Mouse (Mus musculus) heart, embryonic 16.5 days (tissue): ENCODE results near the gene Glyat. TPM values are rescaled to one million over a fixed set of nuclear protein-coding genes. Genes with fewer than 3 reads are reported as not detected.

Experiments
- ATAC-seq: fragments of 200-750 bp; cut with Nextera tagmentation; replicated peaks from 2 replicates; pipeline ENCODE4 v1.8.0; 2017; ENCODE audit warnings: moderate number of reproducible peaks; ENCODE audit not compliant: insufficient read depth, low FRiP score; ENCODE audit errors: extremely low read depth
- H3K27ac ChIP-seq: fragments of 300-500 bp; sonication (generic); 2 replicates; pipeline ENCODE4 v1.5.1; 2014; ENCODE audit warnings: mild to moderate bottlenecking, low read length, control low read depth, moderate library complexity
- H3K27me3 ChIP-seq: fragments of 300-500 bp; sonication (generic); 2 replicates; pipeline ENCODE4 v1.6.1; 2014; ENCODE audit warnings: low read length, mixed read lengths; ENCODE audit not compliant: control insufficient read depth, insufficient read depth
- H3K36me3 ChIP-seq: fragments of 300-500 bp; sonication (generic); 2 replicates; pipeline ENCODE4 v1.6.1; 2014; ENCODE audit not compliant: control insufficient read depth, insufficient read depth
- H3K4me1 ChIP-seq: fragments of 300-500 bp; sonication (generic); 2 replicates; pipeline ENCODE4 v1.6.1; 2014; ENCODE audit warnings: low read length, mixed read lengths; ENCODE audit not compliant: control insufficient read depth, insufficient read depth
- H3K4me2 ChIP-seq: fragments of 300-500 bp; sonication (generic); 2 replicates; pipeline ENCODE4 v1.6.1; 2014; ENCODE audit warnings: low read depth, mild to moderate bottlenecking, control low read depth, low read length
- H3K4me3 ChIP-seq: fragments of 300-500 bp; sonication (generic); 2 replicates; pipeline ENCODE4 v1.5.1; 2014; ENCODE audit warnings: mild to moderate bottlenecking, control low read depth, low read length
- H3K9ac ChIP-seq: fragments of 300-500 bp; sonication (generic); 2 replicates; pipeline ENCODE4 v1.6.1; 2014; ENCODE audit warnings: low read length, control low read depth
- H3K9me3 ChIP-seq: fragments of 300-500 bp; sonication (generic); replicated peaks from 2 replicates; pipeline ENCODE4 v1.6.1; 2016; ENCODE audit warnings: low read length; ENCODE audit not compliant: control insufficient read depth
- WGBS: fragments of 180-500 bp; shearing (Covaris S2); extraction: QIAGEN DNeasy Blood & Tissue Kit; methylation state at CpG from one replicate; pipeline ENCODE4 v1.1.7; 2014; 5-methylcytosine and 5-hydroxymethylcytosine counted together
- polyA plus RNA-seq: library from polyadenylated mRNA; unstranded; fragments of >200 nt; fragmentation: Nextera tagmentation; extraction: Ambion mirVana; gene quantifications from 2 replicates; pipeline ENCODE4 v1.2.1, GENCODE M21; 2015

Glyat gene
- polyA plus RNA-seq, 1 experiment from 2014 or later, result not detected

DNA sequence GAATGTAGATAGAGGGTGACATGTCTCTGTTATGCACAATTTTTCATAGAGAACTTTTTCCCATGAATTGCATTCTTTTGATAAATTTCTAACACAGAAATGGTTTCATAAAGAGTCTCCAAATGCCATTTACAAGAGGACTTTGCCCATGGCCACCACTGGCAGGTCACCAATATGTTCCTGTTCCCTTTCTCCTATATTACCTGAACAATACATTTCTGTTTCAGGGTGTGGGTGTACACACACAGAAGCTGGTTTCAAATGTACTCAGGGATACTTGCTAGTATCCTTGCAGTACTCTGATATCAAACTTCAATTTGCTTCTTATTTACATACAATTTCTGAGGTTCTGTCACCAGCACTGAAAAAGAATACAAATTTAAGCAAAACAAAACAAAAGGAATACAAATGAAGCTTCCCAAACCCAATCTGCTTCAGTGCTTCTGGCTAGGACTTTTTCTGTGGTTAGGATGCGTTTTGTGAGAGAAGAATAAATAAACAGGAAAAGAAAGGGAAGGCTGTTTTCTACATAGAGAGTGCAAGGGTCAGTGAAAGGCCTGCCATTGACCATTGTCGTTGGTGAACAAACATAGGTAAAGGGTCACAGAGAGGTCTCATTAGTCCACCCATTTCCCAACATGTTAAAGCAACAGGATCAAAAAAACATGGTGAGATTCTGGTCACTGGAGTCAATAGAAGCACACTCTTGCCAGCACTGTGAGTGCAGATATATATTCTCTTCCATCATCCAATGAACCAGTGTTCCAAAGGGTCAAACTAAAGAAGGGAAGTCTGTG, 32.2 kb upstream of the Glyat start:
- no peaks in the 10 kb centered on the region for H3K27me3 ChIP-seq
- WGBS, result 53% methylated on average over 2 of the region's 2 CpGs
- no peak overlapping the region for H3K4me2 ChIP-seq
- no peak overlapping the region for H3K9ac ChIP-seq
- H3K4me3 ChIP-seq, result no peak overlapping the region
- no peak for ATAC-seq
- no peaks in the 10 kb centered on the region; the same call in 1 of the 2 replicates for H3K4me1 ChIP-seq
- H3K9me3 ChIP-seq, result no peaks in the 10 kb centered on the region
- no peak overlapping the region for H3K27ac ChIP-seq
- no peaks in the 10 kb centered on the region for H3K36me3 ChIP-seq

DNA sequence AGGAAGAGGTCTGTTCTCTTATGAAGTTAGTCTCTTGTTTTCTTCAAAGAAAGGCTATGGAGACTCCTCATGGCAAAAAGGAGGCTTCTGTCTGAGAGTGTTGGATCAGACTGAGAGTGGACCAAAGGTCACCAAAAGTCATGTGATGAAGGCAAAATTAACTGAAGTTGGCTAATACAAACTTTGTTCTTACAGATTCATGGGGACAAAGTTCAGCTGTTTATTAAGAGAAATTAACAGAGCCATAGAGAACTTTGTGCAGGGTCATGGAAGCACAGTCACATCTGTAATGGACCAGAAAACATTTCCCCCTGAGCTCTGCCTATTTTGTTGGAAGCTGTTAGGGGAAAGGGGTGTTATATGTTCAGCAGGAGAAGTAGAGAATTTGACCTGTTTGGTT, 24.8 kb upstream of the Glyat start:
- H3K27ac ChIP-seq, result no peak overlapping the region
- no peaks in the 10 kb centered on the region for H3K4me1 ChIP-seq
- H3K27me3 ChIP-seq, result no peaks in the 10 kb centered on the region
- H3K4me3 ChIP-seq, result no peak overlapping the region
- no peaks in the 10 kb centered on the region for H3K36me3 ChIP-seq
- H3K4me2 ChIP-seq, result no peak overlapping the region
- H3K9me3 ChIP-seq, result no peaks in the 10 kb centered on the region
- no peak for ATAC-seq
- no peak overlapping the region for H3K9ac ChIP-seq

DNA sequence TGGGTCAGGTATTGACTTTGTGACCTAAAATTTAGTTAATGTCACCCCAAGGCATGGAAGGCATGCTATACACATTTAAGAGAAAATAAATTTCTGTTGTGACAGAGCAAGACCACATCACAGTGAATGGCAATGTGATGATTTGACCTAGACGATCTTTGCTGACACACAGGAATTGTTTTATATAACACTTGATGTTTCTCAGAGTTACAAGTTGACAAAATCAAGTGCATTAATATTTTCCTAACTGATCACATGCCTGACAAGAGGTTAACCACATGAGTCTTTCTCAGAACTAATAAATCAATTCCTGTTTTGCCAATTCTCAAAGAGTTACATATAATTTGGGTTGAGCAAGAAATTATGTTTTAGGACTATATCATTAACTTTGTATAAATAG, 19.5 kb upstream of the Glyat start:
- H3K4me2 ChIP-seq, result no peak overlapping the region
- no peaks in the 10 kb centered on the region for H3K4me1 ChIP-seq
- ATAC-seq, result no peak
- 56% methylated on average over 1 of the region's 1 CpGs for WGBS
- H3K9me3 ChIP-seq, result no peaks in the 10 kb centered on the region
- H3K36me3 ChIP-seq, result no peaks in the 10 kb centered on the region
- H3K4me3 ChIP-seq, result no peak overlapping the region
- H3K27ac ChIP-seq, result no peak overlapping the region
- no peak overlapping the region for H3K9ac ChIP-seq
- no peaks in the 10 kb centered on the region for H3K27me3 ChIP-seq

DNA sequence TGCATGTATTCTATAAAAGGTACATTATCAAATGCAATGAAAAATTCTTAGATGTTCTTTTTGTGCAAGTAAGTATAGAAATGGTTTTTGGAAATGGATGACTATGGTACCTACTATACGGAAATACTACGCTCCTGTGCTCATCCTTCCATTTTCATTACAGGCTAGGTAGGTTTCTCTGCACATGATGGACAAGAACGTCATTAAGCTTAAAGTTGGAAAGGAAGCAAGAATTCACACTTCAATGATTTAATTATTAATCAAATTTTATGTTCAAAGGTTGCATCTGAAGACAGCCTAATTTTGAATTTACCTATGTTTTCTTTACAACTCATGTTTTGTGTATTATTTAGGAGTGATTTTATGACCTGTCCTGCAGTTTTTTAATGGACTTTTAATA, 1.2 kb downstream of the Glyat start:
- 80% methylated on average over 3 of the region's 3 CpGs for WGBS
- H3K9me3 ChIP-seq, result no peaks in the 10 kb centered on the region
- no peak overlapping the region for H3K27ac ChIP-seq
- H3K4me1 ChIP-seq, result no peaks in the 10 kb centered on the region
- ATAC-seq, result no peak
- H3K9ac ChIP-seq, result no peak overlapping the region
- no peaks in the 10 kb centered on the region for H3K27me3 ChIP-seq
- H3K4me2 ChIP-seq, result no peak overlapping the region
- no peak overlapping the region for H3K4me3 ChIP-seq
- H3K36me3 ChIP-seq, result no peaks in the 10 kb centered on the region

DNA sequence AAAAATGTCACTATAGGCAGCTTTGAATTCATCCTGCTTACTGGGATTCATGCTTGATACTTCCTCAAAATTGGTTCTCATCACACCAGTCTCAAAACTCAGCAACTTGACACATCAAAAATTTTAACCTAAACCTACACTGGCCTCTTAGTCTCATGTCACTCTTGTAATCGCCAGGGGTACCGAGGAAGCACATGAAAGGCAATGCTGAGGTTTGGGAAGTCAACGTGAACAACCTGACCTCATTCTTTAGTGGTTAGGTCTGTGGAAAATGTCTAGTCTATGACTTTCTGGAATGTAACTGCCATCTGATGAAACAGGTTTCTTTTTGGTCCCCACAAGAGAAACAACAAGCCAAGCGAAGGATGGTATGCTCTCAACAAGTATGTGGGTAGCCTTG, 1.9 kb downstream of the Glyat start:
- WGBS, result 67% methylated on average over 4 of the region's 4 CpGs
- Histone ChIP-seq H3K9me3 (no peaks in the 10 kb centered on the region), H3K27ac (no peak overlapping the region), H3K27me3 (no peaks in the 10 kb centered on the region), H3K4me2 (no peak overlapping the region), H3K9ac (no peak overlapping the region), H3K4me1 (no peaks in the 10 kb centered on the region), H3K4me3 (no peak overlapping the region), H3K36me3 (no peaks in the 10 kb centered on the region)
- ATAC-seq, result no peak

DNA sequence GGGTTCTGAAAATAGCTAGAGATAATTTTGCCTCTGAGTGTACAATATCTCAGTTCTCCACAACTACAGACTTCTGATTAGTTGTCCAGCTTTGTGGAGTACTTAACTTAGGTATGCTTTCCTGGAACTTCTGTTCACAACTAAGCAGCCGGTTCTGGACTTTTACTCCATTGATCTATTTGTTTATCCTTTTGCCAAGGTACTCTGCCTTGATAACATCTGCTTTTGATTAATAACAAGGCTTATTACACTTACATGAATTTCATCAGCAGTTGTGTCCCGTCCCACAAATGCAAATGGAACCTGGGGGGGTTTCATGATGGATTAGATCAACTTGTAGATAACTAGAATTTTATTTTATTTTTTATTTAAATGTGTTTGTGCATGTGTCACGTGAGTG, 3.8 kb downstream of the Glyat start:
- WGBS, result 63% methylated on average over 3 of the region's 3 CpGs
- H3K9me3 ChIP-seq, result no peaks in the 10 kb centered on the region
- H3K4me1 ChIP-seq, result no peaks in the 10 kb centered on the region
- no peak for ATAC-seq
- no peaks in the 10 kb centered on the region for H3K27me3 ChIP-seq
- no peak overlapping the region for H3K4me3 ChIP-seq
- H3K4me2 ChIP-seq, result no peak overlapping the region
- no peak overlapping the region for H3K9ac ChIP-seq
- H3K27ac ChIP-seq, result no peak overlapping the region
- H3K36me3 ChIP-seq, result no peaks in the 10 kb centered on the region

DNA sequence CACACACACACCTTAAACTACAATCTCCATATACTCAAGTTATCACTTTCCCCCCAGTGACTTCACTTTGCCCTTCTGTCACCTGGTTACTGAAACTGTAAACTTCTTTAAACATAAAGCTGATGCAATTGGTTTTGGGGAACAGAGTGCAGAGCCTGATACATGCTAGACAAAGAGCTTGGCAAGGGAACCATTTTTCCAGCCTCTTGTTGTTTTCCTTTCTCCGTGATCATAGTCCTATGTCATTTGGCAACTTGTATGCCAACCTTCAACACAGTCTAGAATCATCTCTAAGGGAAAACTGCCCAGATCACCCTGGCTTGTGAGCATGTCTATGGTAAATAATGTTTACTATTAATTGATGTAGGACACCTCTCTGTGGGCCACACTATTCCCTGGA, 4.9 kb downstream of the Glyat start:
- ATAC-seq, result no peak
- no peaks in the 10 kb centered on the region for H3K4me1 ChIP-seq
- no peaks in the 10 kb centered on the region for H3K9me3 ChIP-seq
- no peaks in the 10 kb centered on the region for H3K27me3 ChIP-seq
- WGBS, result 74% methylated on average over 1 of the region's 1 CpGs
- H3K4me2 ChIP-seq, result no peak overlapping the region
- H3K27ac ChIP-seq, result no peak overlapping the region
- H3K36me3 ChIP-seq, result no peaks in the 10 kb centered on the region
- H3K9ac ChIP-seq, result no peak overlapping the region
- no peak overlapping the region for H3K4me3 ChIP-seq

DNA sequence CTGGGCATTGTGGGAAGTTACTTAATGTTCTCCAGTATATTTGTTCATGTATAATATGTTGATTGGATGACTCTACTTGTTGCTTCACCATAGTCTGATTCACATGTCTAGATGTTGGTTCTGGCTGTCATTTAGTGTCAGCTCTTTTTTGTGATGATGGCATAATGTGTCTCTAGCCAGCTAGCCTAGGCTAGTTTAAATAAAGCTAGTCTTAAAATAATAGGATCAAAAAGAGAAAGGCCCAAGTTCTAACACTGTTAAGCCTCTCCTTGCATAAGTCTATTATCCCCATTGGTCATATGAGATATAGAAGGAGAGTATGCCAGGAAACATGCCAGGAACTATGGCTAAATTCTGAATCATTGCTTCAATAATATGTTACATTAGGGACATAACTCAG, 16.4 kb downstream of the Glyat start:
- Histone ChIP-seq H3K4me1 (no peaks in the 10 kb centered on the region), H3K9me3 (peaks cover 3% of the 10 kb centered on the region; the same call in 1 of the 2 replicates), H3K4me3 (no peak overlapping the region), H3K27me3 (no peaks in the 10 kb centered on the region), H3K4me2 (no peak overlapping the region), H3K9ac (no peak overlapping the region), H3K27ac (no peak overlapping the region), H3K36me3 (no peaks in the 10 kb centered on the region)
- ATAC-seq, result no peak

DNA sequence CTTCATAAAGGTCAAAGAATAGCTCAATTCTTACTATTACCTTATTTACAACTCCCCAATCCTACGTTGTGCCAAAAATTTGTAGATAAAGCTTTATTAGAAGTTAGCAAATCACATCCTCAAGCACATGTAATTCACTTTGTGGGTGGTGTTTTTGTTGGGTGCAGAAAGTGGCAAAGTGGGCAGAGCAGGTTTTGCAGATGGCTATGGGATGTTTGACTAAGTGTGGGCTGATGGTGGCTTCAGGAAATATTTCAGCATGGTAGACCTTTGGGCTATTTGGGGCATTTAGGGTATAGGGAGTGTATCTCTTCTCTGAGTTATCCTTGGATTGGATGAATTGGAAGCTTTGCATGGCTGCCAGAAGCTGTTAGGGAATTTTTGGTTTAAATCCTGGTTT, 33.0 kb downstream of the Glyat start:
- Histone ChIP-seq H3K9me3 (no peaks in the 10 kb centered on the region), H3K4me2 (no peak overlapping the region), H3K4me1 (no peaks in the 10 kb centered on the region), H3K9ac (no peak overlapping the region), H3K36me3 (no peaks in the 10 kb centered on the region), H3K4me3 (no peak overlapping the region), H3K27ac (no peak overlapping the region), H3K27me3 (no peaks in the 10 kb centered on the region)
- ATAC-seq, result no peak
- 60% methylated on average over 1 of the region's 1 CpGs for WGBS
